In the genomic region with DNA sequence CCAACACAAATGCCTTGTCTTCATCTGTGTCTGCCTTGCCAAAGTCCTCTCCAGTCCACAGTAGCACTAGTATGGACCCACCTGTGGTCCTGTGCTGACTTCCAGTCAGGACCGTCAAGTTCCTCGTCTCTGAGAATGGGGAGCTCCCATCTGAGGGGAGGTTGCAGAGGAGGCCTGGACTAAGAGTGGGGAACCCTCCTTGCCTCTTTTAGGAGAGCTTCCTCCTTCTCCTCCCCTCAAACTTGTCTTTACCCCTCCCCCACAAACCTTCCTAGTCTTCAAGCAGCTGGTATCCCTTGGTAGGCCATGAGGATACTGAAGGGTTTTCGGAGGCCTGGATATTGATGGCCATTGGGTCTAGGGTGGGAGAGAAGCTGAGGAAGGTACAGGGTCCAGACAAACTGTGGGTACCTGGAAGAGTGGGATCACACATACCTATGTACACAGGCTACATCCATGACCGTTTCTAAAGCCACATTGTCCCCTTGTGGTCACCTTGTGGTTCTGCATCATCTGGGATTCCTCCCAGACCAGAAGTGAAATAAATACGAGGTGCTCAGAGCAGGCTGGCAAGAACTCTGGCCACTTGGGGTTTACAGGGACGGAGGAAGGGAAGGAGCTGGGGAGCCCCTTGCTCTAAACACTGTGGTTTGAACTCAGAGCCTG, we compare ENCODE assay signal across 7 mouse cellular contexts. TPM values are rescaled to one million over a fixed set of nuclear protein-coding genes. Genes with fewer than 3 reads are reported as not detected.
DNase-seq lines count a peak whose midpoint lies in the region; ATAC-seq lines count a peak whose summit lies in the region.

No protein-coding gene starts in this region.

- peaks cover 4% of the 10 kb centered on the region for H3K4me1 ChIP-seq in embryonic facial prominence, embryonic 13.5 days
- H3K4me1 ChIP-seq in hindbrain, embryonic 11.5 days (replicated peaks; ENCODE audit: control insufficient read depth, insufficient read depth, low read length), result 0 out of 2 replicates have a peak, but pooled peaks cover 4% of the 10 kb centered on the region
- peaks cover 8% of the 10 kb centered on the region; the same call in 1 of the 2 replicates for H3K4me1 ChIP-seq in limb, embryonic 13.5 days
- H3K4me1 ChIP-seq in neural tube, embryonic 11.5 days (ENCODE audit: control insufficient read depth, insufficient read depth, low read length), result peaks cover 10% of the 10 kb centered on the region

- H3K4me3 ChIP-seq in embryonic facial prominence, embryonic 13.5 days, result no peak overlapping the region
- no peak overlapping the region for H3K4me3 ChIP-seq in hindbrain, embryonic 11.5 days (ENCODE audit: low read depth, low read length)
- H3K4me3 ChIP-seq in limb, embryonic 13.5 days, result no peak overlapping the region
- H3K4me3 ChIP-seq in neural tube, embryonic 11.5 days (ENCODE audit: low read depth, low read length), result no peak overlapping the region

- ATAC-seq in CD4-positive, CD25-positive, alpha-beta regulatory T cell, adult 4 months, result peak; percentile 45
- peak; percentile 49; the same call in 1 of the 2 replicates for ATAC-seq in embryonic facial prominence, embryonic 13.5 days (ENCODE audit: insufficient number of reproducible peaks, insufficient read depth, low FRiP score, low TSS enrichment, low read depth)
- peak; percentile 71; the same call in 1 of the 2 replicates for ATAC-seq in hindbrain, embryonic 11.5 days (ENCODE audit: low FRiP score)
- ATAC-seq in limb, embryonic 13.5 days (ENCODE audit: low FRiP score, low read depth), result peak; percentile 72
- ATAC-seq in neural tube, embryonic 11.5 days (ENCODE audit: insufficient read depth, low FRiP score, low TSS enrichment), result peak; percentile 68

- no peaks in the 10 kb centered on the region; the same call in 1 of the 2 replicates for H3K9me3 ChIP-seq in embryonic facial prominence, embryonic 13.5 days
- no peaks in the 10 kb centered on the region for H3K9me3 ChIP-seq in hindbrain, embryonic 11.5 days (ENCODE audit: control insufficient read depth, low read length)
- H3K9me3 ChIP-seq in limb, embryonic 13.5 days, result no peaks in the 10 kb centered on the region
- no peaks in the 10 kb centered on the region for H3K9me3 ChIP-seq in neural tube, embryonic 11.5 days (ENCODE audit: control insufficient read depth, low read length)

- no peaks in the 10 kb centered on the region for H3K36me3 ChIP-seq in embryonic facial prominence, embryonic 13.5 days
- no peaks in the 10 kb centered on the region for H3K36me3 ChIP-seq in hindbrain, embryonic 11.5 days (ENCODE audit: control insufficient read depth, insufficient read depth, low read length)
- no peaks in the 10 kb centered on the region for H3K36me3 ChIP-seq in limb, embryonic 13.5 days
- no peaks in the 10 kb centered on the region for H3K36me3 ChIP-seq in neural tube, embryonic 11.5 days (ENCODE audit: control insufficient read depth, insufficient read depth, low read length)

- no peaks in the 10 kb centered on the region for H3K27me3 ChIP-seq in embryonic facial prominence, embryonic 13.5 days
- no peaks in the 10 kb centered on the region for H3K27me3 ChIP-seq in hindbrain, embryonic 11.5 days (ENCODE audit: control insufficient read depth, insufficient read depth, low read length)
- H3K27me3 ChIP-seq in limb, embryonic 13.5 days, result no peaks in the 10 kb centered on the region
- no peaks in the 10 kb centered on the region for H3K27me3 ChIP-seq in neural tube, embryonic 11.5 days (ENCODE audit: control insufficient read depth, insufficient read depth, low read length)

- DNase-seq in B cell, adult 2 months, result peak; percentile 21 to 36
- DNase-seq in hindbrain, embryonic 11.5 days (ENCODE audit: low spot score), result peak; percentile 67
- DNase-seq in neural tube, embryonic 11.5 days (ENCODE audit: low spot score), result peak; percentile 64
- no peak for DNase-seq in urinary bladder, postnatal 10 days (ENCODE audit: low spot score)

- no peak overlapping the region for H3K9ac ChIP-seq in embryonic facial prominence, embryonic 13.5 days
- no peak overlapping the region for H3K9ac ChIP-seq in hindbrain, embryonic 11.5 days (ENCODE audit: low read depth, low read length)
- no peak overlapping the region for H3K9ac ChIP-seq in limb, embryonic 13.5 days
- H3K9ac ChIP-seq in neural tube, embryonic 11.5 days (ENCODE audit: low read length), result no peak overlapping the region

- H3K4me2 ChIP-seq in embryonic facial prominence, embryonic 13.5 days, result no peak overlapping the region
- H3K4me2 ChIP-seq in hindbrain, embryonic 11.5 days (replicated peaks; ENCODE audit: low read depth, low read length), result 0 out of 2 replicates have a peak overlapping the region, but pooled peaks have one; percentile 3
- no peak overlapping the region for H3K4me2 ChIP-seq in limb, embryonic 13.5 days (replicated peaks)
- no peak overlapping the region for H3K4me2 ChIP-seq in neural tube, embryonic 11.5 days (ENCODE audit: low read depth)

- no peak overlapping the region for H3K27ac ChIP-seq in embryonic facial prominence, embryonic 13.5 days
- H3K27ac ChIP-seq in hindbrain, embryonic 11.5 days (ENCODE audit: low read depth, low read length), result no peak overlapping the region
- no peak overlapping the region for H3K27ac ChIP-seq in limb, embryonic 13.5 days
- no peak overlapping the region for H3K27ac ChIP-seq in neural tube, embryonic 11.5 days (ENCODE audit: low read depth, low read length)

- 46% methylated on average over 6 of the region's 6 CpGs for WGBS in embryonic facial prominence, embryonic 13.5 days
- 48% methylated on average over 6 of the region's 6 CpGs for WGBS in hindbrain, embryonic 11.5 days
- WGBS in limb, embryonic 13.5 days, result 43% methylated on average over 6 of the region's 6 CpGs
- 46% methylated on average over 6 of the region's 6 CpGs for WGBS in neural tube, embryonic 11.5 days

RNA-seq across cellular contexts. Expression of a gene that starts 18.3 kb away (rescaled TPM):
- polyA plus RNA-seq in CD4-positive, CD25-positive, alpha-beta regulatory T cell, adult 4 months (2017; shearing (Covaris generic)), result not detected
- 88.5 and 92.7 TPM in 2 replicates for polyA plus RNA-seq in embryonic facial prominence, embryonic 13.5 days (2015; fragmentation: Nextera tagmentation; extraction: Ambion mirVana)
- 62.7 and 65.2 TPM in 2 replicates for polyA plus RNA-seq in hindbrain, embryonic 11.5 days (2014; fragmentation: Nextera tagmentation; extraction: Ambion mirVana)
- polyA plus RNA-seq in limb, embryonic 13.5 days (2015; fragmentation: Nextera tagmentation; extraction: Ambion mirVana), result 103 and 105 TPM in 2 replicates
- polyA plus RNA-seq in neural tube, embryonic 11.5 days (2014; fragmentation: Nextera tagmentation; extraction: Ambion mirVana), result 68.5 and 75.7 TPM in 2 replicates

RNA-seq across cellular contexts. Expression of a gene that starts 25.0 kb away (rescaled TPM):
- not detected for polyA plus RNA-seq in CD4-positive, CD25-positive, alpha-beta regulatory T cell, adult 4 months (2017; shearing (Covaris generic))
- not detected in 2 replicates for polyA plus RNA-seq in embryonic facial prominence, embryonic 13.5 days (2015; fragmentation: Nextera tagmentation; extraction: Ambion mirVana)
- not detected in 2 replicates for polyA plus RNA-seq in hindbrain, embryonic 11.5 days (2014; fragmentation: Nextera tagmentation; extraction: Ambion mirVana)
- not detected in 2 replicates for polyA plus RNA-seq in limb, embryonic 13.5 days (2015; fragmentation: Nextera tagmentation; extraction: Ambion mirVana)
- polyA plus RNA-seq in neural tube, embryonic 11.5 days (2014; fragmentation: Nextera tagmentation; extraction: Ambion mirVana), result not detected in 2 replicates

RNA-seq across cellular contexts. Expression of a gene that starts 42.7 kb away (rescaled TPM):
- 1 to 10 TPM; 5.8 to 7.7 TPM for polyA plus RNA-seq in CD4-positive, CD25-positive, alpha-beta regulatory T cell, adult 4 months (2017; shearing (Covaris generic))
- polyA plus RNA-seq in embryonic facial prominence, embryonic 13.5 days (2015; fragmentation: Nextera tagmentation; extraction: Ambion mirVana), result 23.4 and 25.2 TPM in 2 replicates
- 7.3 and 7.5 TPM in 2 replicates for polyA plus RNA-seq in hindbrain, embryonic 11.5 days (2014; fragmentation: Nextera tagmentation; extraction: Ambion mirVana)
- 23.1 and 24.6 TPM in 2 replicates for polyA plus RNA-seq in limb, embryonic 13.5 days (2015; fragmentation: Nextera tagmentation; extraction: Ambion mirVana)
- 6.8 and 7.5 TPM in 2 replicates for polyA plus RNA-seq in neural tube, embryonic 11.5 days (2014; fragmentation: Nextera tagmentation; extraction: Ambion mirVana)

RNA-seq across cellular contexts. Expression of a gene that starts 45.0 kb away (rescaled TPM):
- 10 to 100 TPM; 21.9 to 33.0 TPM for polyA plus RNA-seq in CD4-positive, CD25-positive, alpha-beta regulatory T cell, adult 4 months (2017; shearing (Covaris generic))
- 17.3 and 17.8 TPM in 2 replicates for polyA plus RNA-seq in embryonic facial prominence, embryonic 13.5 days (2015; fragmentation: Nextera tagmentation; extraction: Ambion mirVana)
- polyA plus RNA-seq in hindbrain, embryonic 11.5 days (2014; fragmentation: Nextera tagmentation; extraction: Ambion mirVana), result 48.9 and 66.8 TPM in 2 replicates
- 13.7 and 15.5 TPM in 2 replicates for polyA plus RNA-seq in limb, embryonic 13.5 days (2015; fragmentation: Nextera tagmentation; extraction: Ambion mirVana)
- 56.9 and 60.4 TPM in 2 replicates for polyA plus RNA-seq in neural tube, embryonic 11.5 days (2014; fragmentation: Nextera tagmentation; extraction: Ambion mirVana)

Comparison
In these comparisons a context has a peak if more than half of its experiments do, and no peak if none do; other contexts are left out.
1. RNA of a gene that starts 18.3 kb away (polyA plus RNA-seq): 103 to 105 TPM in limb, embryonic 13.5 days, 88.5 to 92.7 TPM in embryonic facial prominence, embryonic 13.5 days, 68.5 to 75.7 TPM in neural tube, embryonic 11.5 days and 62.7 to 65.2 TPM in hindbrain, embryonic 11.5 days; not detected in CD4-positive, CD25-positive, alpha-beta regulatory T cell, adult 4 months; every median in the first group is over 10 times any median in the second.
2. Peak in every context shown above with its lines, with median percentiles within 50 percentile points of each other: ATAC-seq.